Mouse (Mus musculus) E14TG2a.4 (cell line): ENCODE results near the gene Scpep1.

Experiments used
- CTCF ChIP-seq: conservative IDR thresholded peaks from 2 replicates; pipeline ENCODE4 v1.5.1; 2014; ENCODE audit warnings: low read length
- POU5F1 ChIP-seq: IDR thresholded peaks from 2 replicates; pipeline ENCODE4 v1.6.1; 2014; ENCODE audit warnings: low read length, borderline replicate concordance

DNA sequence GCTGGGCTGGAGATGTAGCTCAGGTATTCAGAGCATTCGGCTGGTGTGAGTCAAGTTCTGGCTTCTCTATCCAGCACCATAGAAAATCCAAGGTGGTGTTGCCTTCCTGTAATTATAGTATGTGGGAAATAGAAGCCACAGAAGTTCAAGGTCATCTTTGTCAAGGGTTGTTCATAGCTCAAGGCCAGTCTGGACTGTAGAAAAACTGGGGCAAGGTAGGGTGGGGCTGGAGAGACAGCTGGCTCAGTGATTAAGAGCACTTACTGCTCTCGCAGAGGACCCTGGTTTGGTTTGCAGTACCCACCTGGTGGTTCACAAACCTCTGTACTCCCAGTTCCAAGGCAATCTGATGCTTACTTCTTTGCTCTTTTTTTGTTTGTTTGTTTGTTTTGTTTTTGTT, 66.3 kb downstream of the Scpep1 start:
- TF ChIP-seq CTCF (no peak), POU5F1 (no peak)
